Mouse (Mus musculus): ENCODE data around the gene Lix1l. TPM values are rescaled to one million over a fixed set of nuclear protein-coding genes. Genes with fewer than 3 reads are reported as not detected.

The Lix1l gene
- polyA plus RNA-seq, 2 experiments = 0.32 to 2.9 TPM

DNA sequence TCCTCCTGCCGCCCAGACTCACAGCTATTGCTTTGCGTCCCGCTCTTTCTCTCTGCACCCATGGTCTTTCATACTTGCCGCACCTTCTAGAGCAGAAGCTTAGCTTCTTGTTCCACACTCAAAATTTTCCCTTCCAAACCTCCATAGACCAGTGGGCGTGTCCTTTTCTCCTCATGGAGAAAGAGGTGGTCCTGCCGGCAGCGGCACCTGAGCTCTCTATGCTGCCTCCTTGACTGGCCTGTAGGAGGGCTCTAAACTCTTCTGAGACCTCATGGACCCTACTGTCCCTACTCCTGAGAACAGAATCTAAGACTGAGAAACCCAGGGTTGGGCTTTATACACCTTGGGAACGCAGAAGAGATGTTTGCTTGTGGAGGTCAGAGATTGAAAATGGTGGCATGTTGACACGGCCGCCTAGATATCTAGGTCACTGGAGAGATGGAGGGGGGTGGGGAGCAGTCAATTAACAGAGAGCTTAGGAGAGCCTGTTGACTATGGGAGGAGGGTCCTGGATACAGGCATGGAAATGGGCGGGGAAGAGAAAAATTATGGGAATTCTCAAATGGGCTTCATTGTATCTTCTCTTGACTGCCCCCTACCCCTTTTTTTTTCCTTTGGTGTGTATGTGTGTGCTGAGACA lies 30.9 kb upstream of the Lix1l start:
- ATAC-seq (ENCODE audit: insufficient read depth) = no peak

DNA sequence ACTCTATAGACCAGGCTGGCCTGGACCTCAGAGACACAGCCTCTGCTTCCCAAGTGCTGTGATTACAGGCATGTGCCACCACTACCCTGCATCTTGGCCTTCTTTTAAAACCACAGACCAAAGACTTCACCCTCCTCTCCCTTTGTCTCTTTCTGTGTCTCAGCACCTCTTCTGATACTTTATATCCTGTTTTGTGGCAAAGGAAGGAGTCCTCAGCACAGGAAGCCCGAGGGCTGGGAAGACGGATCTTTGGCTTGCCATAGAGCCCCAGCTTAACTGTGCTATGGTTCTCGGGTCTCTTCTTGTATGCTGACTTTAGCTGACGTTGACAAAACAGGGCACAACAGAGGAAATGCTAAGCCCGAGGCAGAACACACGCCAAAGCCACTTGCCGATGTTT lies 30.3 kb upstream of the Lix1l start:
- no peaks in the 10 kb centered on the region for H3K27me3 ChIP-seq (ENCODE audit: control insufficient read depth, insufficient read depth, low read length)
- H3K27ac ChIP-seq = no peak overlapping the region
- TF ChIP-seq CTCF (IDR thresholded peaks at IDR 0.05; ENCODE audit: low read depth) = no peak
- no peak for TF ChIP-seq EP300 (IDR thresholded peaks at IDR 0.05; ENCODE audit: low read depth)
- no peaks in the 10 kb centered on the region for H3K9me3 ChIP-seq (ENCODE audit: control insufficient read depth, low read length)
- no peak for DNase-seq (ENCODE audit: low read depth in 3 of 3, low spot score in 3 of 3)
- H3K4me3 ChIP-seq (ENCODE audit: insufficient read depth in 1 of 2, low read depth in 2 of 2, low read length in 2 of 2) = no peak overlapping the region
- H3K36me3 ChIP-seq (replicated peaks; ENCODE audit: control insufficient read depth, insufficient read depth, low read depth) = no peaks in the 10 kb centered on the region
- H3K4me1 ChIP-seq (replicated peaks; ENCODE audit: control insufficient read depth in 2 of 2, insufficient read depth in 2 of 2, low read length in 1 of 2) = peaks cover 0 to 20% of the 10 kb centered on the region in 2 experiments; a peak in 3 of 4 replicates
- WGBS (ENCODE audit: insufficient replicate concordance) = 38% methylated on average over 7 of the region's 7 CpGs
- H3K9ac ChIP-seq (replicated peaks) = no peak overlapping the region
- no peak for ATAC-seq (ENCODE audit: insufficient read depth)
- no peak overlapping the region for H3K4me2 ChIP-seq (ENCODE audit: low read depth)

More for the DNA sequence above, 30.9 kb upstream of the Lix1l start:
- H3K27ac ChIP-seq = no peak overlapping the region
- no peak overlapping the region for H3K4me3 ChIP-seq (ENCODE audit: insufficient read depth in 1 of 2, low read depth in 2 of 2, low read length in 2 of 2)
- WGBS (ENCODE audit: insufficient replicate concordance) = 68% methylated on average over 11 of the region's 11 CpGs
- no peaks in the 10 kb centered on the region for H3K36me3 ChIP-seq (replicated peaks; ENCODE audit: control insufficient read depth, insufficient read depth, low read depth)
- no peak overlapping the region for H3K4me2 ChIP-seq (ENCODE audit: low read depth)
- H3K9me3 ChIP-seq (ENCODE audit: control insufficient read depth, low read length) = no peaks in the 10 kb centered on the region
- no peak overlapping the region for H3K9ac ChIP-seq (replicated peaks)
- peaks cover 0 to 24% of the 10 kb centered on the region in 2 experiments; a peak in 3 of 4 replicates for H3K4me1 ChIP-seq (replicated peaks; ENCODE audit: control insufficient read depth in 2 of 2, insufficient read depth in 2 of 2, low read length in 1 of 2)
- no peaks in the 10 kb centered on the region for H3K27me3 ChIP-seq (ENCODE audit: control insufficient read depth, insufficient read depth, low read length)
- TF ChIP-seq EP300 (IDR thresholded peaks at IDR 0.05; ENCODE audit: low read depth) = no peak
- no peak for TF ChIP-seq CTCF (IDR thresholded peaks at IDR 0.05; ENCODE audit: low read depth)
- no peak for DNase-seq (ENCODE audit: low read depth in 3 of 3, low spot score in 3 of 3)

DNA sequence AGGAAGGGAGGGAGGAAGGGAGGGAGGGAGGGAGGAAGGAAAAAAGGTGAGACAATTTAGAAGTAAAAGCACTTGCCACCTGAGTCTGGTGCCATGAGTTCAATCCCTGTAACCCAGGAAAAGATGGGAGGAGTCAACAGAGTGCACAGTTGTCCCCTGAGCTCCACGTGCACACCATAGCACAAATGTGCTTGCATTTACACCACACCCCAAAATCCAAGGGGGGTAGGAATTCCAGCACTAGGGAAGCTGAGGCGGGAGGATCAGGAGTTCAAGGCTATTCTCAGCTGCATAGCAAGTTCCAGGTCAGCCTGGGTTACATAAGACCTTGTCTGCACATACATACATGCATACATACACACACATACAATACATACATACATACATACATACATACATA lies 29.6 kb upstream of the Lix1l start:
- H3K36me3 ChIP-seq (replicated peaks; ENCODE audit: control insufficient read depth, insufficient read depth, low read depth) = no peaks in the 10 kb centered on the region
- H3K4me3 ChIP-seq (ENCODE audit: insufficient read depth in 1 of 2, low read depth in 2 of 2, low read length in 2 of 2) = no peak overlapping the region
- H3K4me2 ChIP-seq (ENCODE audit: low read depth) = no peak overlapping the region
- no peaks in the 10 kb centered on the region for H3K9me3 ChIP-seq (ENCODE audit: control insufficient read depth, low read length)
- TF ChIP-seq EP300 (IDR thresholded peaks at IDR 0.05; ENCODE audit: low read depth) (no peak), CTCF (IDR thresholded peaks at IDR 0.05; ENCODE audit: low read depth) (no peak)
- 55% methylated on average over 2 of the region's 2 CpGs for WGBS (ENCODE audit: insufficient replicate concordance)
- H3K9ac ChIP-seq (replicated peaks) = no peak overlapping the region
- ATAC-seq (ENCODE audit: insufficient read depth) (no peak), DNase-seq (ENCODE audit: low read depth in 3 of 3, low spot score in 3 of 3) (no peak)
- no peak overlapping the region for H3K27ac ChIP-seq
- peaks cover 1 to 24% of the 10 kb centered on the region in 2 experiments for H3K4me1 ChIP-seq (replicated peaks; ENCODE audit: control insufficient read depth in 2 of 2, insufficient read depth in 2 of 2, low read length in 1 of 2)
- no peaks in the 10 kb centered on the region for H3K27me3 ChIP-seq (ENCODE audit: control insufficient read depth, insufficient read depth, low read length)

DNA sequence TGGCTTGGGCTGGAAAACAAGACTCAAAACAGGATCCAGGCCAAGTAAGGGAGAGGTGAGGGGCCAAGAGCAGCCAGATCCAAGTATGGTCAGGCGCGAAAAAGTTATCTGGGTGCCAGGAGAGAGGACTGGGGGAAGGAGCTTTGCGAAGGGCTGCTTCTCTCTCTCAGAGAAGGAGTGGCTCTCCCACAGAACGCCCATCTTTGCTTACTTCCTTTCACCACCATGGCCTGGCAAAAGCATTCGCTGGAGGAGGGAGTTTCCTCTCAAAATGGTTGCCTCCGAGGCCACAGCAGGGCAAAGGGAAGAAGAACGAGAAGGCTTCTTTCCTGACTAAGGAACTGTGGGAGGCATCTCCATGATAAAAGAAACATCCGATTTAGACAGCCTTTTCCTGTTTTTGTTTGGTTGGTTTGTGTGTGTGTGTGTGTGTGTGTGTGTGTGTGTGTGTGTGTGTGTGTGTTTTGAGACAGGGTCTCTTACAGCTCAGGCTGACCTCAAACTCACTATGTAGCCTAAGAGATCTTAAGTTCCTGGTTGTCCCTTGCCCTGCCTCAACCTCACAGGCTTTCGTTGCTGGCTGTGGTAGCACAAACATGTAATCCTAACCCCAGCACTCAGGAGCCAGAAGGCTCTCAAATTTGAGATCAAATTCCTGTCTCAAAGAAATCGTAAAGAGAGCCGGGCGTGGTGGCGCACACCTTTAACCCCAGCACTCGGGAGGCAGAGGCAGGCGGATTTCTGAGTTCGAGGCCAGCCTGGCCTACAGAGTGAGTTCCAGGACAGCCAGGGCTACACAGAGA lies 28.9 kb upstream of the Lix1l start:
- WGBS (ENCODE audit: insufficient replicate concordance) = 53% methylated on average over 16 of the region's 16 CpGs
- H3K36me3 ChIP-seq (replicated peaks; ENCODE audit: control insufficient read depth, insufficient read depth, low read depth) = no peaks in the 10 kb centered on the region
- no peak overlapping the region for H3K4me3 ChIP-seq (ENCODE audit: insufficient read depth in 1 of 2, low read depth in 2 of 2, low read length in 2 of 2)
- no peaks in the 10 kb centered on the region for H3K9me3 ChIP-seq (ENCODE audit: control insufficient read depth, low read length)
- ATAC-seq (ENCODE audit: insufficient read depth) (no peak), DNase-seq (ENCODE audit: low read depth in 3 of 3, low spot score in 3 of 3) (no peak)
- no peak overlapping the region for H3K9ac ChIP-seq (replicated peaks)
- no peak overlapping the region for H3K4me2 ChIP-seq (ENCODE audit: low read depth)
- no peak overlapping the region for H3K27ac ChIP-seq
- no peak for TF ChIP-seq CTCF (IDR thresholded peaks at IDR 0.05; ENCODE audit: low read depth)
- TF ChIP-seq EP300 (IDR thresholded peaks at IDR 0.05; ENCODE audit: low read depth) = no peak
- peaks cover 5 to 28% of the 10 kb centered on the region in 2 experiments for H3K4me1 ChIP-seq (replicated peaks; ENCODE audit: control insufficient read depth in 2 of 2, insufficient read depth in 2 of 2, low read length in 1 of 2)
- H3K27me3 ChIP-seq (ENCODE audit: control insufficient read depth, insufficient read depth, low read length) = no peaks in the 10 kb centered on the region
